Mouse (Mus musculus): Measurements from ENCODE around the gene Pex11a.

DNA sequence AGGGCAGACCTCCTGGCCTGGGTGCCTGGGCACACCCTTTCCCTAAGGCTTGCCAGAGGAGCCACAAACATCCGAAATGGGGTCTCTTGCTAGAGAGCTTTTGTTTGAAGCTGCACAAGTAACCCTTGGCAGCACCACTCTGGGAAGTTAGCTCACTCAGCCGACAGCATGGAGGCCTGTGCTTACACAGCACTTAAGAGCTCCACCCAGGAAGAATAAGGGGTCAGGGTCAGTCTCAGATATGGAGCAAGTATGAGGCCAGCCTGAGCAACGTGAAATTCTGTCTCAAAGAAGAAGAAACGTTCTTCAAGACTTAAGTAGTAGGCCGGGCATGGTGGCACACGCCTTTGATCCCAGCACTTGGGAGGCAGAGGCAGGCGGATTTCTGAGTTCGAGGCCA, 19.2 kb upstream of the Pex11a start:
- TF ChIP-seq CTCF (IDR thresholded peaks at IDR 0.05): no peak
- no peak for TF ChIP-seq EP300 (IDR thresholded peaks at IDR 0.05)

All from lung, postnatal 0 days (tissue).